Mouse (Mus musculus) left cerebral cortex, adult 9 months (tissue): ENCODE results near the gene Gatad1.
"Not testable (repeated sequence)": the region's sequence is repeated elsewhere in the genome, so short reads cannot be mapped to it uniquely, and the experiment has no call there.

Source experiments
- DNase-seq, 2 experiments: peaks; one replicate each; pipeline ENCODE4 v3.0.0; 2022; ENCODE audit warnings: low spot score in 2 of 2

The Gatad1 gene

DNA sequence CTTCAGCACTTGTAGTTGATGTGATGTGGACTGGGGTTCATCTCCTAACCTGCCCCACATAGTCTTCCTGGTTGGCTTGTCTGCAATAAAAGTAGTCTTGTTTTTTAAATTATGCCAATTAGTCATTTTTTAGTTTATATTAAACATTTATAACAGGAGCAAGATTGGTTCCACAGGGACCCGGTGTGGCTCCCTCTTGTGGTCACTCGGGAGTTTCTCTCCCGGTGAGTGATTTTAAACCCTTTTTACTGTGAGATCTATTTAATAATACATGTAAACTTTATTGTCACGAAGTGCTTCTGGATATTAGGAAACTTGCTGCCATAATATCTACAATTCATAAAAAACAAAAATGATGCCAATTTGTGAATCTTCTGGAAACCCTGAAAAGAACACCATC, 23.0 kb downstream of the Gatad1 start:
- DNase-seq: no peak

DNA sequence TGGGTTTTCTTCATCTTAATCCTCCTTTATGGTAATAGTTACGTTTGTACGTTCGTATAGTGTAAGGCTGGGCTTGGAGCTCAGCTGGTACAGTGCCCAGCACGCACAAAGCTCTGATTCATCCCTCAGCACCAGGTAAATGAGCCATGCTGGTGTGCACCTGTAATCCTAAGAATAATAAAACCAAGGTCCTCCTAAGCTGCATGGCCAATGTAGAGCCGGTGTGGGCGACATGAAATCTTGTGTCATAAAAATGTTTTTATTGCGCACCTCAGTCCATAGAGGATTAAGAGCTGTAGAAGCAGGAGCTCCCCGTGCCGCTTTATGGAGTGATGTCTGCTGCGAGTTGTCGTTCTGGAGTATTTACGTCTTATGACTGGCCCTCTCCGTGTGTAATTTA, 23.7 kb downstream of the Gatad1 start:
- no peak for DNase-seq

DNA sequence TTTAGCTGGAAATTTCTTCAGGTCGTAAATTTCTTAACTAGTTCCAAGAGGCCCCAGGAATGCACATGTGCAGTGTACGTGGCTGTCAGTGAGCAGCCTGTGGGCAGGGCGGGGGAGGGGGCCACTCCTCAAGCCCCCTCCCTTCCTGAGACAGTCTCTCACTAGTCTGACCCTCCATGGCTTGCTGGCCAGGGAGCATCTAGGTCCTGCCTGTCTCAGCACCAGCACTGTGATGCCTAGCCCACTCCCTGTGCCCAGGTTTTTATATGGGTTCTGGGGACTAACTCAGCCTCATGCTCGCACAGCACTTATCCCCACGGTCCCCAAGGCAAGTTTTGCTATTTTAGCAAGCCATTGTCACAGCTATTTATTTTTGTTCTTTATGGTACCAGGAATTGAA, 24.7 kb downstream of the Gatad1 start:
- DNase-seq: no peak

DNA sequence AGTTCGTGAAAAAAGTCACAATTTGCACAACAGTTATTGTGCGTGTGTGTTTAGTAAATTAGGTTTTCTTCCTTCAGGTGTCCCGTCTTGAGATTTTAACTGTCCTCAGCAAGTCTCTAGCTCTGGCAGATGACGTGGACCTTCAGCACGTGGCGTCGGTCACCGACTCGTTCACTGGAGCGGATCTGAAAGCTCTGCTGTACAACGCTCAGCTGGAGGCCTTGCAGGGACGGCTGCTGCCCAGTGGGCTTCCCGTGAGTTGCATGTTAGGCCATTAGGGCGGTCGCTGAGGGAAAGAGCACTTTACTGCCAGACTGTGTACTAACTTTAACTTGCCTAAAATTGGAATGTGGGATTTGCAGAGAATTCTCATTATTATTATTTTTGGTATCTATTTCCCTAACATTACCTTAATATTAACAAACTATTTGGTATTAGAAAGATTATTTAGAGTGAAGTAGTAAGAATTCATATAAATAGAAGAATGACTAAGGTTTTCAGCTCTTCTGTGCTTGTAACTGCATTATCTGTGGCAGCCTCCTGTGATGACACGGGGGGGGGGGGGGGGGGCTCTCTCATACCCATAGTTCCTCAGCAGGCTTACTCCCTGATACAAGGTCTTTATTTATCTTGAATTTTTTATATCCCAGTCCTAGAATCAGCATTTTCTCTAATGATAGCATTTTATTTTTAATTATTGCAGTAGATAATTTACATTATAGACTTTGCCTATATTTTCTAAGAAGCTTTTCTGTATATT, 25.3 kb downstream of the Gatad1 start:
- DNase-seq: no peak

DNA sequence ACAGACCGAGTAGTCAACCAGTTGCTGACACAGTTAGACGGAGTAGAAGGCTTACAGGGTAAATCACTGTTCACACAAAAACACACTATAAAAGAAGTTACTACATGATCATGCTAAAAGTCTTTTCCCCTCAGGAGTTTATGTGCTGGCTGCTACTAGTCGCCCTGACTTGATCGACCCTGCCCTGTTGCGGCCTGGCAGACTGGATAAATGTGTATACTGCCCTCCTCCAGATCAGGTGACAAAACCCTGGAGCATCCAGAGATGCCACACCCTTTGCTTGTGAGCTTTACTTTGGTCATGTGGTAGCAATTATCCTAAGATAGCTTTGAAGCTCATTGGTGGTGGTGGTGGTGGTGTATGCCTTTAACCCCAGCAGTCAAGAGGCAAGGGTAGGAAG, 26.9 kb downstream of the Gatad1 start:
- DNase-seq: no peak

DNA sequence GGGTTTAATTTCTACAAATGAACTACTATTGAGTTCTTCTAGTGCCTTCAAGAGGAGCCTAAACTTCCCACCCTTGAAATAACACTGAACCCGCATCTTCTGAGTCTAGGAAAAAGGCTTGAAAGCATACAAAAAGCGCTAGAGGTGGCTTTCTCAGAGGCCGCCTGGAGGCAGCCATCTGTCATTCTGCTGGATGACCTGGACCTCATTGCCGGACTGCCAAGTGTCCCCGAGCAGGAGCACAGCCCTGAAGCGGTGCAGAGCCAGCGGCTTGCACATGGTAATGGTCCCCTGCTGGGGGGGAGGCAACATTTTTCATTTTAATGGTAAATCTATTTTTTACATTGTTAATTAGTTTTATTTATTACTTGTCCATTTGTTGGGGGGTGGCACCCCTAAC, 36.5 kb downstream of the Gatad1 start:
- no peak for DNase-seq

DNA sequence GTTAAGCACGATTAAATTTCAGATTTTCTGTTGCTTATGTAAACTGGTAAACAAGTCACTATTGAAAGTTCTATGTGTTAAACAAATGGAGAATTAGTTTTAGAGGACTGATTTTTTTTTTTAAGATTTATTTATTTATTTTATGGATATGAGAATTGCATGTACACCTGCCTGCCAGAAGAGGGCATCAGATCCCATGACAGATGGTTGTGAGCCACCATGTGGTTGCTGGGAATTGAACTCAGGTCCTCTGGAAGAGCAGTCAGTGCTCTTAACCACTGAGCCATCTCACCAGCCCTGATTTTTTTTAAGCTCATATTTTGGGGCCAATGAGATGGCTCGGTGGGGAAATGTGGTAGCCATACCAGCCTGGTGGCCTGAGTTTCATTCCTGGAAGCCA, 45.1 kb downstream of the Gatad1 start:
- DNase-seq: not testable (repeated sequence)

DNA sequence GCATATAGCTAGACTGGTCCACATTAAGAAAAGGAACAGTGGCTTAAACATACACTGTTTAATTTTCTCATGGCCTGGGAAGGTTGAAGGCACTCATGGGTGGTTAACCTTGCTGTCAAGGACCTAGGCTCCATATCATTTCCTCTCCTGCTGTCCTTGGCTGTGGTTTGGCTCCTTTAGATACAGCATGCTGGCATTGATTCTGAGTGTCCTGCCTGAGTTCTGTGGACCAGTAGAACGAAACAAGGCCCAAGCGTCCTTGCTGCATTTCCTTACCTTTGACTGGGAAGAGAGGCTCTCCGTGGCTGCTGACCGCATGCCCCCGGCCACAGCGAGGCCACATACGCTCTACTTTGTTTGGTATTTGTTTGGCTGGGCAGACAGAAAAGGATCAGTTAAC, 47.7 kb downstream of the Gatad1 start:
- no peak for DNase-seq

DNA sequence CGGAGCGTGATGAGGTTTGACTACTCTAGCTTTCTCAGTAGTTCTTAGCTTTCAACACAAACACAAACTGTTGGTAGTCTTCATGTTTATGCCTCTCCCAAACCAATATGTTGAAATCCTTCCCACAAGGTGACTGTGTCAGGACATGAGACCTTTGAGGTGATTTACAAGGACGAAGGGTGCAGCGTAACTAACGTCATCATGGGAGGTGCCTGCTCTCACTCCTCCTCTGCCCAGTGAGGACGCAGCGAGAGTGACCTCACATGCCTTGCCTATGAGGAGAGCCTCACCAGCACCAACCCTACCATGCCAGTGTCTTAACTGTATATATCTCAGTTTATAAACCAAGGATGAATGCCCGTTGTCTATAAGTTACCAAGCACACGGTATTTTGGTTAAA, 49.9 kb downstream of the Gatad1 start:
- DNase-seq: no peak

DNA sequence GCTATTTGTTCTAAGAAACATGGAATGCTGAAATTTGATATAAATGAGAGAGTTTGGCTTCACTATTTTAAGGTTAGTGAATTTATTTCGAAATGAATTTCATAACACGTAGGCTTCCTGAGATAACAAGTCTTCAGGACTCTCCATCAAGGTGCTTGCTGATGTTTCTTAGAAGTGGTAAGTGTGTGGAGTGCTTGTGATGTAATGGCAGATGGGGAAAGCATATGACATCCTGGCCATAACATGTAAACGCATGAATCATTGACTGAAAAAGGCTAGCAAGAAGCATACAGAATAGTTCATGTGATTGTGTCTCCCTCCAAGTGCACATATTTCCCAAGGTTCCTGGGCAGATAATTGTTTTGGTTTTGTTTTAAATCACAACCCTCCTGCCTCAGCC, 56.2 kb downstream of the Gatad1 start:
- no peak for DNase-seq

DNA sequence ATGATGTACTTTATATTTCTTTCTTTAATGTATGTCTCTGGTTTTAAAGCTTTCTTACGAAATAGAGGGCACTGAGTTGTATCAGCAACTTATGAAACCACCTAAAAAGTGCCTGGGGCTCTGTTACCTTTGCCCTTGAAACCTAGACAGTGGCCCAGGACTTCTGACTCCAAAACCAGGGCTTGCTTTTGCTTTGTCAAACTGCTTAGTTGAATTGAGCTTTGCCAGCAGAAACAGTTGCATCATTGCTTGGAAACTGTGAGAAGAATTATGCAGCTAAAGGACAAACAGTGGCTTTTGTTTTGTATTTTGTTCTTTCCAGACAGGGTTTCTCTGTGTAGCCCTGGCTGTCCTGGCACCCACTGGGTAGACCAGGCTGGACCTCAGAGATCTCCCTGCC, 56.7 kb downstream of the Gatad1 start:
- no peak for DNase-seq

DNA sequence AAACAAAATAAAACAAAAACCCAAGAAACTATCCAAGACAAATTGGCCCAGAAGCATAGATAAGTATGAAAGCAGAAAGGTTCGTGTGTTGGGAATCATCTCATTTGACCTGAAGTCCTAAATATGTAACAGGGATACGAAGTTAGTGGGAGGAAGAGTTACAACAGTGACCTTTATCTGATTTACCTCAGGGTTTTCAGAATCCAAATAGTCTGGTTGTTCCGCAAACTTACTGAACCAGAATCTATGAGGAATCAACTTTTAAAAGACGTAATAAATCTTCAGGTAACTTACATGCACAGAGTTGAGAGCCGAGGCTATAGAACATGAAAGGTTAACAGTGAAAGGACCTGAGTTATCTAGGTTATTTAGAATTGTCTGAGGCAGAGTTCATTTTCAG, 58.2 kb downstream of the Gatad1 start:
- no peak for DNase-seq

DNA sequence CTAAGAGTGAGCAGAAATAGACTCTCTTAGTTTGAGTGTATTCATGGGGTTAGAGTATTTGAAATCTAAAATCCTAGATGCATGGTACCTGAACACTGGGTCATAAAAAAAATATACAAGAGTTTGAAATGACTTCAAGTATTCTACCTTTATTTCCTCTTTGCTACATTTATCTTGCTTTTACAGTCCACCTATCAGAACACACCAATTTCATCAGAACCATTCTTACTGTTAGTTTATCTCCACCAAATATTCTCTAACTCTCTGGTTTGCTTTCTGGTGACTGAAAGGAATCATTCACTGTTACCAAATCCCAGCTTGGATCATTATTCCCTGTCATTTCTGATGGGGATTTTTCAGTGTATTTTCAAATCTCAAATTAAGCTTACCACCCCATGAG, 59.8 kb downstream of the Gatad1 start:
- DNase-seq: no peak

DNA sequence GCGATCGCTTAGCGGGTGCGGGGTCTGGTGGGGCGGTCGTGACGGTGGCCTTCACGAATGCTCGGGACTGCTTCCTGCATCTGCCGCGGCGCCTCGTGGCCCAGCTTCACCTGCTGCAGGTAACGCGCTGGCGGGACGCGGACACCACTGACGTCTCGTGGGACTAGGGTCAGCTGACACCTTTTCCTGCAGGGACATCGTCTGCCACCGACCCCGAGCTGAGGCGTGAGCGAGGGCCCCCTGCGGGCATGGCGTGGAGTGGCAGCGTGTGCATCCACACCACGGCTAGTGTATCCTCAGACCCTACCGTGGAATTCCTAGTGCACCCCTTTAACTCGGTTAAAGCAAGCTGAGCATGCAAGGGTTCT, 60.6 kb downstream of the Gatad1 start, which contains the start of gene Rbm48:
TSS of gene Rbm48 (minus strand) at position 187 of the 368 bp plus-strand sequence.
- peak; percentile 80 to 84 for DNase-seq

DNA sequence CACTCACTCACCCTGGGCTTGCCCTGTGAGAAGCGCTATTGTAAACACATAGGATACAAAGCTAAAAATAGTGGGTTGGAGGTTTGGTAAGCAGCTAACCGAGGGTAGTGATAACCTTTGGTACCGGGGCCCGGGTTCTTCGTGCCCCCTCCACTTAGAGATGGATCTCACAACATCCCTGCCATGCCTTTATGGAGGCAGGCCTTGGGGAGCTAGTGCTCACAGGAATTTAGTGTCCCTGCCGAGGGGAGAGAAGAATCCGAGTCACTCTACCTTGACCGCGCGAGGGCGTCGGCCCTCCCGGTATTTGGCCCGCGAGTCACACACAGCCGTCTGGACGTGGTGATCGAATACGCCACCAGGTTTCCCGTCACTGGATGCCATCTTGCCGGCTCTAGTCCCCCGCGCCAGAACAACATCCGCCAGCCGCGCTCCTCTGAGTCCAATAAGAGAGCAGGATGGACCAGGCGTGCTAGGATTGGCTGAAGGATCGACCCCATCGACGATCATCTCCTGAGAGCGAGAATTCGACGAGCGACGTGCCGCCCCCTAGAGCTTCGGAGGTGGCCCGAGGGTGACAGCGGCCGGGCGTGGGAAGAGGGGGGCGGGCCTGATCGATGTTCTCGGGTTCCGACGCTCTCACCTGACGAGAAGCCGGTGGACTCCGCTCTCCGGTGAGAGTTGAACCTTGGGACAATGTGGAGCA, 61.1 kb downstream of the Gatad1 start, which contains the start of gene Pex1:
TSS of gene Pex1 (plus strand) at position 374 of the 706 bp plus-strand sequence.
- peak; percentile 93 to 97 for DNase-seq
